Mouse (Mus musculus) CH12.LX (cell line): ENCODE results near the gene Kcnj9. TPM values are rescaled to one million over a fixed set of nuclear protein-coding genes. Genes with fewer than 3 reads are reported as not detected.
A peak's percentile ranks its signal among the peaks of the same experiment; 100 is the strongest.

Source experiments
- DNase-seq: peaks from one replicate; pipeline ENCODE4 v3.0.0-alpha.2; 2013; ENCODE audit errors: extremely low read depth
- H3K27ac ChIP-seq: 2 replicates; pipeline ENCODE4 v1.5.1; 2012; ENCODE audit warnings: low read depth, mild to moderate bottlenecking, control low read depth, moderate library complexity; ENCODE audit not compliant: insufficient read depth
- H3K27me3 ChIP-seq: replicated peaks from 2 replicates; pipeline ENCODE3; 2012; ENCODE audit warnings: inconsistent platforms
- H3K36me3 ChIP-seq, 2 experiments: replicated peaks in 1 of 2; 2 replicates each; pipeline versions ENCODE3 to v1.6.1; 2012; ENCODE audit warnings: inconsistent platforms in 1 of 2, low read length in 1 of 2, mild to moderate bottlenecking in 1 of 2, mixed read lengths in 1 of 2, moderate library complexity in 1 of 2; ENCODE audit not compliant: control insufficient read depth in 1 of 2, insufficient read depth in 1 of 2
- H3K4me1 ChIP-seq, 2 experiments: 2 replicates each; pipeline ENCODE4 v1.6.1; 2012; ENCODE audit warnings: inconsistent platforms in 1 of 2, moderate library complexity in 1 of 2; ENCODE audit not compliant: insufficient read depth in 2 of 2, control insufficient read depth in 1 of 2
- H3K4me2 ChIP-seq: 2 replicates; pipeline ENCODE4 v1.6.1; 2012; ENCODE audit warnings: low read depth, mild to moderate bottlenecking, control low read depth; ENCODE audit not compliant: poor library complexity, insufficient read depth, severe bottlenecking
- H3K4me3 ChIP-seq, 3 experiments: fragments of 150-350 bp in 1 of 3; sonication (generic) in 1 of 3; replicated peaks in 1 of 3; 2 replicates each; pipeline versions ENCODE3 to v1.5.1; 2011 to 2012; ENCODE audit warnings: low read depth in 2 of 3, low read length in 2 of 3, mild to moderate bottlenecking in 2 of 3, moderate library complexity in 2 of 3, control low read depth in 1 of 3, improper control_type of control experiment in 1 of 3, inconsistent platforms in 1 of 3, mixed read lengths in 1 of 3; ENCODE audit not compliant: poor library complexity in 1 of 3
- H3K79me2 ChIP-seq: replicated peaks from 2 replicates; pipeline ENCODE4 v1.6.1; 2012; ENCODE audit warnings: mild to moderate bottlenecking, moderate library complexity; ENCODE audit not compliant: control insufficient read depth, poor library complexity, insufficient read depth, severe bottlenecking; ENCODE audit errors: extremely low read depth
- H3K9ac ChIP-seq: 2 replicates; pipeline ENCODE4 v1.6.1; 2012; ENCODE audit warnings: low read depth, mild to moderate bottlenecking, control low read depth, moderate library complexity; ENCODE audit not compliant: insufficient read depth
- H3K9me3 ChIP-seq: replicated peaks from 2 replicates; pipeline ENCODE3; 2012; ENCODE audit warnings: low read length, inconsistent platforms, mixed read lengths
- BHLHE40 ChIP-seq: IDR thresholded peaks from 2 replicates; pipeline ENCODE4 v1.6.1; 2011; ENCODE audit warnings: mild to moderate bottlenecking, low read depth, low read length, improper control_type of control experiment
- CHD2 ChIP-seq: IDR thresholded peaks from 2 replicates; pipeline ENCODE4 v1.6.1; 2011; ENCODE audit warnings: low read length, improper control_type of control experiment
- ETS1 ChIP-seq: conservative IDR thresholded peaks from 2 replicates; pipeline ENCODE4 v1.6.1; 2012; ENCODE audit warnings: low read depth, mild to moderate bottlenecking, inconsistent platforms, low read length, improper control_type of control experiment, moderate library complexity
- GABPA ChIP-seq: IDR thresholded peaks from 2 replicates; pipeline ENCODE4 v1.6.1; 2012; ENCODE audit warnings: low read depth, low read length, improper control_type of control experiment, inconsistent platforms; ENCODE audit not compliant: insufficient replicate concordance
- IRF4 ChIP-seq: IDR thresholded peaks from 2 replicates; pipeline ENCODE4 v1.6.1; 2014; ENCODE audit warnings: low read depth, mild to moderate bottlenecking, inconsistent platforms, low read length, improper control_type of control experiment
- JUND ChIP-seq: conservative IDR thresholded peaks from 2 replicates; pipeline ENCODE4 v1.6.1; 2011; ENCODE audit warnings: low read depth, low read length, improper control_type of control experiment
- KAT2A ChIP-seq: IDR thresholded peaks from 2 replicates; pipeline ENCODE4 v1.6.1; 2012; ENCODE audit warnings: low read length, improper control_type of control experiment, inconsistent platforms; ENCODE audit not compliant: insufficient replicate concordance
- MAFK ChIP-seq: IDR thresholded peaks from 2 replicates; pipeline ENCODE4 v1.6.1; 2011; ENCODE audit warnings: low read length, improper control_type of control experiment; ENCODE audit not compliant: insufficient replicate concordance
- MAX ChIP-seq: IDR thresholded peaks from 2 replicates; pipeline ENCODE4 v1.6.1; 2011; ENCODE audit warnings: low read length, improper control_type of control experiment
- MYC ChIP-seq: IDR thresholded peaks from 2 replicates; pipeline ENCODE4 v1.6.1; 2011; ENCODE audit warnings: low read depth, mild to moderate bottlenecking, improper control_type of control experiment, low read length
- PAX5 ChIP-seq: IDR thresholded peaks from 2 replicates; pipeline ENCODE4 v1.6.1; 2012; ENCODE audit warnings: low read length, inconsistent platforms, mixed read lengths
- POLR2A ChIP-seq: IDR thresholded peaks from 2 replicates; pipeline ENCODE4 v1.6.1; 2011; ENCODE audit warnings: low read depth, mild to moderate bottlenecking, improper control_type of control experiment, low read length
- RCOR1 ChIP-seq: conservative IDR thresholded peaks from 2 replicates; pipeline ENCODE4 v1.6.1; 2012; ENCODE audit warnings: low read depth, mild to moderate bottlenecking, inconsistent platforms, low read length, improper control_type of control experiment
- SMC3 ChIP-seq: IDR thresholded peaks from 2 replicates; pipeline ENCODE4 v1.6.1; 2011; ENCODE audit warnings: low read depth, low read length, improper control_type of control experiment
- UBTF ChIP-seq: IDR thresholded peaks from 2 replicates; pipeline ENCODE4 v1.6.1; 2012; ENCODE audit warnings: low read depth, mild to moderate bottlenecking, inconsistent platforms, low read length, improper control_type of control experiment, moderate library complexity
- USF2 ChIP-seq: conservative IDR thresholded peaks from 2 replicates; pipeline ENCODE4 v1.6.1; 2011; ENCODE audit warnings: low read depth, low read length, improper control_type of control experiment
- dilution Hi-C: fragments of 300-500 bp; cut with MboI; formaldehyde crosslinking; loops from 2 replicates; pipeline ENCODE4 v1.14.3; 2020; ENCODE audit warnings: low sequenced_read_pairs; ENCODE audit not compliant: extremely low pct_unique_long_range_greater_than_20kb, extremely low pct_ligation_motif_present
- in situ Hi-C: fragments of 300-500 bp; cut with MboI; formaldehyde crosslinking; loops from 3 replicates; pipeline ENCODE4 v1.14.3; 2019; ENCODE audit warnings: low sequenced_read_pairs, low pct_ligation_motif_present, low pct_unique_long_range_greater_than_20kb, mixed read lengths
- polyA plus RNA-seq: library from polyadenylated mRNA; unstranded; fragments of >175 nt; gene quantifications from 2 replicates; pipeline ENCODE4 v1.2.1, GENCODE M21; 2012; ENCODE audit warnings: low read depth; ENCODE audit not compliant: insufficient read length
- total RNA-seq, 2 experiments: library from RNA; depleted of rRNA; stranded (reverse); fragments of 300-350 nt in 1 of 2; fragments of >200 nt in 1 of 2; gene quantifications; 2 replicates each; pipeline ENCODE4 v1.2.3; 2012 to 2014

Gene Kcnj9
- total and polyA plus RNA-seq, 3 experiments = 0.04 to 0.10 TPM; not detected in 1

DNA sequence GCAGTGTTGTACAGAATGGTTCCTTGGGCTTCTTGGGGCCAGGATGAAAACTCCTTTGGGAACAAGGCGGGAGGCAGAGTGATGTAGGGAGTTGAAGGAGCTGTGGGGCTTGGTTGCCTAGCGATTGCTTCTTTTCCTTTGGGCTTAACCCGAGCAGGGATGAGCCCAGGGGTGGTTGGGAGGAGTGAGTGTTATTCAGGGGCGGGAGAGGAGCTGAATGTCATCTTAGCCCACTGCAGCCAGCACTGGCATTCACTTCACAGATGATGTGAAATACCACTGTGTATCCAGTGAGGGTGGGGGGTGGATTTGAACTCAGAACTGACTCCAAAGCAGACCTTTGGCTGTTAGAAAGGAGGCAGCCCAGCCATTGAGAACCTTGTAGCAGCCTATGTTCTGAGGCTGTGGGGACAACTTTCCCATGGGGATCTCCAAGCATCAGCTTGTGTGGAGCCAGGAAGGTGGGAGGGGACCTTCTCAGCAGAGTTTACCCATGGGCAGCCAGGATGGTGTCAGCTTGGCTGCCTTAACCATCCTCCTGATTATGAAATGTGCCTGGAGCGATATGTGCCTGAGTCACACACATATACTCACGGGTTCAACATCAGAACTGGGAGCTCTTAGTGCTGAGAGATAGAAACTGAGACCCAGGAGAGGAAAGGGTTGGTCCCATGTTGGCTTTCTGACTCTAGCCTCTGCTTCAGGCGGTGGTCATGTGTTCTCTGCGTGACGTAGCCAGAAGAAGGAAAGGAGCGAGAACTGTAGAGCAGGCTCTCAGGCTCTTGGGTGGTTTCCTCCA lies 15.3 kb downstream of the Kcnj9 start:
- no peak for TF ChIP-seq KAT2A
- no peak for TF ChIP-seq CHD2
- no peak for TF ChIP-seq POLR2A
- no peak for TF ChIP-seq JUND
- no peak for TF ChIP-seq USF2
- TF ChIP-seq SMC3 = no peak
- TF ChIP-seq RCOR1 = no peak
- TF ChIP-seq MYC = no peak
- no peak for TF ChIP-seq MAX
- no peak for DNase-seq
- Histone ChIP-seq H3K4me1 (peaks cover 3 to 58% of the 10 kb centered on the region in 2 experiments; a peak in 3 of 4 replicates), H3K9me3 (no peaks in the 10 kb centered on the region), H3K27me3 (no peaks in the 10 kb centered on the region), H3K4me2 (0 out of 2 replicates have a peak overlapping the region, but pooled peaks have one; percentile 76), H3K4me3 (no peak overlapping the region), H3K27ac (no peak overlapping the region), H3K79me2 (no peaks in the 10 kb centered on the region), H3K36me3 (peaks cover 14 to 28% of the 10 kb centered on the region in 2 experiments), H3K9ac (no peak overlapping the region)
- in situ Hi-C loops = loop anchor here (5.0 to 25.0 kb wide), 3 partner anchors 167 to 502 kb away; partner anchors contain the start of genes Dcaf8 and Vangl2
- dilution Hi-C loops = no loop called here

DNA sequence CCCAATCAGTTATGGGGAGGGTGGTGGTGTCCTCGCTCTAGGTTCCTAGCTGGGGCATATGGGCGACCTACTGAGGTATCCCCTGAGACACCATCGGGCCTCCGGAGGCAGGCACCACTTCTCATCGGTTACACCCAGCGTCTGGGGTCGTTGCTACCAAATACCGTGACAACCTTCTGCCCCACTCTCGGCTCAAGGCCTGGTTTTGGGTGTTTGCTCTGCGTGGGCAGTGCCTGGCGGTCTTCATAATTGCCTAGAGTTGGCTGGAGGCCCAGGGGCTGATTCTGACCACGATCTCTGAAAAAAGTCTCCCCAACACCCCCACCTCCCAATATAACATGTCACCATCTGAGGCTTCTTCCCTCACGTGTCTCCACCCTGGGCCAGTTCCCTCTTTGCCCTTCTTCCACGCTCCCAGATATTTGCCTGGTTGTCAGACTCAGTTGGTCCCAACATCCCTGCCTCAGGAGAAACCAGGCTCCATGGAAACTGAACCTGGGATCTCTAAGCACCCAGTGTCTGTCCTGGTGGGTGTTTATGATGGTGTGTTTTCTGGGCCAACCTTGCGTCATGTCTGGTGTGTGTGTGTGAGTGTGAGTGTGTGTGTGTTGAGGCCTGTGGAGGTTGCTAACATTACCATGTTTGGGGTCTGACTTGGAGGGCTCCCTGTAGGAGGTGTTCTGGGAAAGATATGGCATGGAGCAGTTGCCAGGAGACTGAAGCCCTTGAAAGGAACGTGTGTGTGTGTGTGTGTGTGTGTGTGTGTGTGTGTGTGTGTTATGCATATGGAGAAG lies 16.2 kb downstream of the Kcnj9 start:
- in situ Hi-C loops (loop anchor here (5.0 to 25.0 kb wide), 3 partner anchors 166 to 501 kb away; partner anchors contain the start of genes Dcaf8 and Vangl2), dilution Hi-C loops (no loop called here)
- Histone ChIP-seq H3K79me2 (no peaks in the 10 kb centered on the region), H3K27me3 (no peaks in the 10 kb centered on the region), H3K9ac (peak overlapping the region; percentile 55), H3K4me3 (peak overlapping the region; percentile 66 to 85 (median 69)), H3K36me3 (peaks cover 7 to 20% of the 10 kb centered on the region in 2 experiments), H3K4me1 (peaks cover 5 to 65% of the 10 kb centered on the region in 2 experiments; a peak in 3 of 4 replicates), H3K27ac (no peak overlapping the region), H3K9me3 (no peaks in the 10 kb centered on the region), H3K4me2 (peak overlapping the region; percentile 76)
- peak; percentile 25 for DNase-seq
- no peak for TF ChIP-seq UBTF
- TF ChIP-seq PAX5 = no peak
- no peak for TF ChIP-seq MAFK
- TF ChIP-seq GABPA = no peak
- no peak for TF ChIP-seq ETS1
- no peak for TF ChIP-seq IRF4
- peak; percentile 44; the same call in 1 of the 2 replicates for TF ChIP-seq BHLHE40
